ENCODE assay signal across 13 mouse cellular contexts in genomic region chr17:86032113-86032714, GRCm38 (mm10).
A peak's percentile ranks its signal among the peaks of the same experiment; 100 is the strongest.
DNase-seq lines count a peak whose midpoint lies in the region; ATAC-seq lines count a peak whose summit lies in the region.
"Had no signal": no experiment of that assay in that cellular context is flagged by ENCODE, and none has a peak within 500 bp of the region (broad histone marks: within the 10 kb centered on the region; RNA-seq: fewer than 3 reads in every experiment).

No protein-coding gene starts in this region.

- no peak overlapping the region for H3K4me2 ChIP-seq in kidney, embryonic 16.5 days (replicated peaks; ENCODE audit: low read depth, low read length)
- no peak overlapping the region for H3K4me2 ChIP-seq in kidney, embryonic 14.5 days (replicated peaks; ENCODE audit: low read depth, low read length)
- H3K4me2 ChIP-seq in neural tube, embryonic 15.5 days, result no peak overlapping the region
- H3K4me2 ChIP-seq: forebrain, embryonic 15.5 days; liver, embryonic 13.5 days; midbrain, embryonic 15.5 days had no signal

- no peak overlapping the region for H3K9ac ChIP-seq in kidney, embryonic 16.5 days (replicated peaks; ENCODE audit: low read length)
- H3K9ac ChIP-seq in kidney, embryonic 14.5 days (ENCODE audit: low read depth, low read length), result no peak overlapping the region
- no peak overlapping the region for H3K9ac ChIP-seq in neural tube, embryonic 15.5 days (replicated peaks)
- H3K9ac ChIP-seq: forebrain, embryonic 15.5 days; liver, embryonic 13.5 days; midbrain, embryonic 15.5 days had no signal

- H3K27ac ChIP-seq in kidney, embryonic 16.5 days (ENCODE audit: low read length), result peak overlapping the region; percentile 34; the same call in 1 of the 2 replicates
- H3K27ac ChIP-seq in kidney, embryonic 14.5 days (ENCODE audit: low read depth, low read length), result no peak overlapping the region
- H3K27ac ChIP-seq in embryonic facial prominence, embryonic 10.5 days (replicated peaks), result peak overlapping the region; percentile 67
- no peak overlapping the region for H3K27ac ChIP-seq in neural tube, embryonic 15.5 days (replicated peaks)
- H3K27ac ChIP-seq: forebrain, embryonic 15.5 days; liver, embryonic 13.5 days; midbrain, embryonic 15.5 days had no signal

- WGBS in kidney, embryonic 16.5 days, result 77% methylated on average over 3 of the region's 3 CpGs
- 76% methylated on average over 3 of the region's 3 CpGs for WGBS in kidney, embryonic 14.5 days
- WGBS in embryonic facial prominence, embryonic 10.5 days, result 43% methylated on average over 3 of the region's 3 CpGs
- 86% methylated on average over 3 of the region's 3 CpGs for WGBS in neural tube, embryonic 15.5 days

- 0 out of 2 replicates have a peak, but pooled peaks have one; percentile 46 for ATAC-seq in kidney, embryonic 16.5 days (ENCODE audit: low FRiP score, low TSS enrichment)
- no peak for ATAC-seq in kidney, embryonic 14.5 days (ENCODE audit: low FRiP score, low TSS enrichment)
- ATAC-seq in neural tube, embryonic 15.5 days (ENCODE audit: low FRiP score), result no peak
- ATAC-seq: forebrain, embryonic 15.5 days; midbrain, embryonic 15.5 days had no signal

- no peaks in the 10 kb centered on the region for H3K36me3 ChIP-seq in kidney, embryonic 16.5 days (ENCODE audit: insufficient read depth, low read length)
- H3K36me3 ChIP-seq in kidney, embryonic 14.5 days (ENCODE audit: control insufficient read depth, insufficient read depth, low read length), result no peaks in the 10 kb centered on the region
- no peaks in the 10 kb centered on the region for H3K36me3 ChIP-seq in embryonic facial prominence, embryonic 10.5 days (replicated peaks)
- H3K36me3 ChIP-seq in neural tube, embryonic 15.5 days, result no peaks in the 10 kb centered on the region
- H3K36me3 ChIP-seq: forebrain, embryonic 15.5 days; liver, embryonic 13.5 days; midbrain, embryonic 15.5 days had no signal

- H3K9me3 ChIP-seq in kidney, embryonic 16.5 days (ENCODE audit: low read length), result no peaks in the 10 kb centered on the region
- no peaks in the 10 kb centered on the region for H3K9me3 ChIP-seq in kidney, embryonic 14.5 days (ENCODE audit: control insufficient read depth, low read length)
- H3K9me3 ChIP-seq in embryonic facial prominence, embryonic 10.5 days, result no peaks in the 10 kb centered on the region
- H3K9me3 ChIP-seq in neural tube, embryonic 15.5 days (replicated peaks), result no peaks in the 10 kb centered on the region
- H3K9me3 ChIP-seq: forebrain, embryonic 15.5 days; liver, embryonic 13.5 days; midbrain, embryonic 15.5 days had no signal

- DNase-seq in embryonic facial prominence, embryonic 10.5 days (ENCODE audit: low spot score), result no peak
- peak; percentile 62 for DNase-seq in hindlimb bud, embryonic 11.5 days (ENCODE audit: extremely low spot score, low read depth, low spot score)
- DNase-seq in lung, postnatal 36 days, result peak; percentile 24
- no peak for DNase-seq in cerebellum, postnatal 10 days
- DNase-seq in urinary bladder, adult 2 months (ENCODE audit: low spot score), result no peak
- DNase-seq: adrenal gland, adult 8-10 months; cerebellum, adult 9-11 months; liver, embryonic 13.5 days had no signal

- no peak overlapping the region for H3K4me3 ChIP-seq in kidney, embryonic 16.5 days (ENCODE audit: low read length)
- no peak overlapping the region for H3K4me3 ChIP-seq in kidney, embryonic 14.5 days (ENCODE audit: low read length)
- H3K4me3 ChIP-seq in embryonic facial prominence, embryonic 10.5 days, result no peak overlapping the region
- H3K4me3 ChIP-seq in neural tube, embryonic 15.5 days (replicated peaks), result no peak overlapping the region
- H3K4me3 ChIP-seq: forebrain, embryonic 15.5 days; liver, embryonic 13.5 days; midbrain, embryonic 15.5 days had no signal

- no peaks in the 10 kb centered on the region for H3K4me1 ChIP-seq in kidney, embryonic 16.5 days (ENCODE audit: insufficient read depth, low read length)
- H3K4me1 ChIP-seq in kidney, embryonic 14.5 days (ENCODE audit: control insufficient read depth, insufficient read depth, low read length), result no peaks in the 10 kb centered on the region
- peaks cover 64% of the 10 kb centered on the region for H3K4me1 ChIP-seq in embryonic facial prominence, embryonic 10.5 days
- no peaks in the 10 kb centered on the region for H3K4me1 ChIP-seq in neural tube, embryonic 15.5 days

- H3K27me3 ChIP-seq in kidney, embryonic 16.5 days (ENCODE audit: insufficient read depth, low read length), result no peaks in the 10 kb centered on the region
- no peaks in the 10 kb centered on the region for H3K27me3 ChIP-seq in kidney, embryonic 14.5 days (ENCODE audit: control insufficient read depth, insufficient read depth, low read length)
- no peaks in the 10 kb centered on the region for H3K27me3 ChIP-seq in embryonic facial prominence, embryonic 10.5 days (replicated peaks; ENCODE audit: low read depth, poor library complexity, severe bottlenecking)
- H3K27me3 ChIP-seq in neural tube, embryonic 15.5 days (replicated peaks), result no peaks in the 10 kb centered on the region
- H3K27me3 ChIP-seq: forebrain, embryonic 15.5 days; liver, embryonic 13.5 days; midbrain, embryonic 15.5 days had no signal

Comparison
In these comparisons a context has a peak if more than half of its experiments do, and no peak if none do; other contexts are left out.
1. H3K27ac ChIP-seq: peak in kidney, embryonic 16.5 days (single experiment) and embryonic facial prominence, embryonic 10.5 days (single experiment); none in kidney, embryonic 14.5 days (single experiment) and neural tube, embryonic 15.5 days (single experiment).
2. DNase-seq: peak in hindlimb bud, embryonic 11.5 days (single experiment) and lung, postnatal 36 days (single experiment); none in embryonic facial prominence, embryonic 10.5 days (single experiment), cerebellum, postnatal 10 days (0 of 2) and urinary bladder, adult 2 months (single experiment).